Mouse (Mus musculus) cerebellum, postnatal 25 days (tissue): ENCODE measurements around the gene Dbn1.
A peak's percentile ranks its signal among the peaks of the same experiment; 100 is the strongest.
"Not testable (repeated sequence)": the region's sequence is repeated elsewhere in the genome, so short reads cannot be mapped to it uniquely, and the experiment has no call there.

Source experiments
- DNase-seq, 2 experiments: peaks; one replicate each; pipeline ENCODE4 v3.0.0; 2021; ENCODE audit warnings: mixed read lengths in 2 of 2

Gene Dbn1

DNA sequence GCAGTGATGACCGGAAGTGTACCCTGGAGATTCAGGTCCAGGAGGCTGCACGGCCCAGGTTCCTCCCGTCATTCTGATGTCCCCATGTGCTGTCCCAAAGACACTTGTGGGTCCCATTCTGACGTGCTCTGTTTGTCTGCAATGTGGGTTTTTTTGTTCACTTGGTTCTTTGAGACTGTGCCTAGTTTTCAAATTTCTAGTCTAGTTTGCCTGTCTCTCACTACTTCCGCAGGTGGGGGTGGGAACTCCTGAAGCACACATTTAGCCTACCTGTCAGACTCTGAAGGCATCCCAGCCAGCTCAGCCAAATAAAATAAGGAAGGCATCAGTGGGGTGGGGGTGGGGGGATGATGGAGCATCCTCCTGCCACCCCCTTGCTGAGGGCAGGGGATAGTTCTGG is 39.8 kb downstream of the Dbn1 start:
- no peak for DNase-seq

DNA sequence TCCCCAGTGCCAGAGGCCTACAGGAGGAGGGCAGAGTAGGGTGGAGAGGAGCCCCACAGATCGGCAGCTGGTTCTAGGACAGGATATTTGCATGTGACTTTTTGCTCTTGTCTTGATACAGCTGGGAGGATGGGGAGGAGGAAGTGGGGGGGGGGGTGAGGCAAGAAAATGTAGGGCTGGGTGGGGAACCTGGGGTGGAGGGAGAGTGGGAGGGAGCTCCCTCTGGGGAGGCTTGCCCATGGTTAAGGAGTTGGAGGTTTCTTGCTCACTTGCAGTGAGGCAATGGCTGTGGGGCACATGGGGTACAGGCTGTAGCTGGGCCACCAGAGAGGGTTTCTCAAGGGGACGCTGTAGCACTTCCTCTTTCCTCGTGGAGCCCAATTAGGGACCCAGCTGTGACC is 40.4 kb downstream of the Dbn1 start:
- no peak for DNase-seq

DNA sequence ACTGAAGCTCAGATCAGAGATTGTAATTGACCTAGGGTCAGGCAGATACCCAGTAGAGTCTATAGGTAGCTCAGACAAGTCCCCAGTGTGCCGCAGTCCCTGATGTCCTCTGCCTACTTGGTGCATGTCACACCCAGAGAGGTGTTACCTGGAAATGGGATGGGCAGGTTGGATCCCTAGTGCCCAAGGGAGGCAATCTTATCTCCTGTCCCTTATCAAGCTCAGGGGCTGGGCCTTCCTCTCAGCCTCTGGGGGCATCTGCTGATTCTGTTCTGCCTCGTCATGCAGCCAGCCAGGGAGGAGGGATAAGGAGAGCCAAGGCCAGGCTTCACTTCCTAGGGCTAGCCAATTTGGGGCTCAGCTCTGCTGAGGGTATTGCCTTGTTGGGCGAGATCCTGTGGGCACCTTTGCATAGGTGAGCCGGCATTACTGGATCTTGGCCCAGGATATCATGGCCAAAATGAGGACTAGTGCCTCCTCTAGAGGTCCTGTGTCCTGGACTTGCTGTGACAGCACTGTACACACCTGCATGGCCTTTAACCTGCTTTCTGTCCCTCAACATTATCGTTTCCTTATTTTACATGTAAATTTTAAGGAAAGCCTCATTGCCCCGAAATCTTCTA is 41.3 kb downstream of the Dbn1 start:
- no peak for DNase-seq

DNA sequence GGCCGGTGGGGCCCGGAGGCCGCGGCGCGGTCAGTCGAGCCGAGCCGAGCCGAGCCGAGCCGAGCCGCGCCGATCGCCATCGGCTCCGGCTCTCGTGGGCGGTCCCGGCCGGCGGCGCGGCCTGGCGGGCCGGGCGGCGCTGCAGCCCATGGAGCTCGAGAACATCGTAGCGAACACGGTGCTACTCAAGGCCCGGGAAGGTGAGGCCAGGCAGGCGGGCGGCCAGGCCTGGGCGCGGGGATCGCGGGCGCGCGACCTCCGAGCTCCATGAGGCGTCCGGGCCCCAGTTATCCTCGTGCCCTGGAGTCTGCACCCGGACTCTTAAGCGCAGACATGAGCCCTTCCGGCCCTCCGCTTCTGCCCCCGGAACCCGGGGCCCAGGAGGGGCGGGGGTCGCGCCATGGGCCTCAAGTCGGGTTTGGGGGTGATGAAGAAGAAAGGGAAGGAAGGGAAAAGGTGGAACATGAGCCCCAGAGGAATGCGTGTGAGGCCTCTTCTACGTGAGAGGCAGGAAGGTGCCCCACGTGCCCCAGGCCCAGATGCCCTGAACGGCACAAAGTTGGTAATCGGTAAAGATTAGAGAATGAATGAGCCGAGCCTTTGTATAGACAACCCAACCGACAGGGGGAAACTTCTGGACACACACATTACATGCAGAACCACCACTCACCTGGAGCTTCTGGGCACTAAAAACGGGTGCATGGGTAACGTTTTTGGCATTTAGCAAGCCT is 42.4 kb downstream of the Dbn1 start:
- no peak for DNase-seq

DNA sequence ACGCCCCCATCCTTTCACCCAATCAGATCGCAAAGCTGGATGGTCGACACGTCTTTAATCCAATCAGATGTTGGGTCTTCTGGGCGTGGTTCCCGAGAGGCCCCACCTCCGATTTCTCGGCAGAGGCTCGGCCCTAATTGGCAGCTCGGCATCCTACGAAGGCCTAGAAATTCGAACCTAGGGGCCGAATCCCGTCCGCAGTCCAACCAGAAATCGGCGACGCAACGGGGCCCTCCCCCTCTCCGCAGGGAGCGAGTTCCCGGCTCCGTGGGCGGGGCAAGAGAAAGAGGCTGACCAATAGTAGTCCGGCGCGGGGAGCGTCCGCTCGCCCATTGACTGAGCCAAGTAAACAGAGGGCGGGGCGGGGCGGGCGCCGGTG is 43.0 kb downstream of the Dbn1 start, which contains the start of gene Grk6:
Gene Grk6, plus strand, starts transcription at position 136 of the 379 bp plus-strand sequence.
- peak; percentile 99 for DNase-seq

DNA sequence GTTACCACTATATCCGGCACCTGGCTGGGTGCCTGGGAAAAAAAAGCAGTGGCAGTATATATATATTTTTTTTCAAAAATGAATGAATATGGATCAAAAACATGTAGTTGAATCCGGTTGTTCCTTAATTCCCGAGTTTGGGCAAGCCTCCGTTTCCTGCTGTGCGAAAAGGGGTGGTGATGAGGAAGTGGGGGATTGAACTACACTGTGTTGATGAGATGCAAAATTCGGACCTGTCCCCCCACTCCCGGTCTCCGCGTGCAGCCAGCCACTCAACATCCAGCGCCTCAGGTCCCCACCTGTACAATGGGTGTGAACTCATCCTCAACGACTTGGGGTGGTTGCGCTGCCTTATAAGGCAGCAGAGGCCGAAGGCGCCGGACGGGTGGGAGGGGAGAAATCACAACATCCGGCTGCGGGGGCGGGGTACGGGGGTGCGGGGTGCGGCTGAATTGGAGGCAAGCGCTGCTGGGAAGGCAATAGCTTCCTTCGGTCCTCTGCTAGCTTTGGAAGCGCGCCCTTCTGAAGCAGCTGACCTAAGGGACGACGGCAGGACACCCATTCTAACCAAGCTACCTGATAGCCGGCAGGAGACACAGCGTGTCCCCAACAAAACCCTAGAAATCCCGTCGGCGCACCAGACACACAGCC is 43.5 kb downstream of the Dbn1 start:
- no peak for DNase-seq

DNA sequence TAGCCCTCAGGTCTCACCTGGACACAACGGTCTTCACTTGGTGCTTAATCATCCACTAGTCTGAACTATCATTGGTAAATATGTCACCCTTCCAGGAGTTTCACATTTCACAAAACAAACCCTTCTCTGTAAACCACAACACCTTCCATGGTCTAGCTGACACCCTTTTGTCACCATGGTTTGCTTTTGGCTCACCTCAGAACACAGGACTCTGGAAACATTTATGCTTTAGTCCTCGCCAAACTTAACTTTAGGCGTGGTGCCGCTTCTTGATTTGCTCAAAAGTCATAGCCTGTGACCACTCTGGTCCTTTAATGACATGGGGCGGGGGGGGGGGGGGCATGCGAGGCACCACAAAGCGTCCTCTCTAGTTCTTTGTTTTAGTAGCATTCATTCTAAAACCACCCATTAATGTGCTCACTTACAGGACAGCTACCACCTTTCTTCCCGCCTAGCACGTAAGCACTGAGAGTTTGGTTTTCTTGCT is 44.1 kb downstream of the Dbn1 start:
- DNase-seq, result no peak

DNA sequence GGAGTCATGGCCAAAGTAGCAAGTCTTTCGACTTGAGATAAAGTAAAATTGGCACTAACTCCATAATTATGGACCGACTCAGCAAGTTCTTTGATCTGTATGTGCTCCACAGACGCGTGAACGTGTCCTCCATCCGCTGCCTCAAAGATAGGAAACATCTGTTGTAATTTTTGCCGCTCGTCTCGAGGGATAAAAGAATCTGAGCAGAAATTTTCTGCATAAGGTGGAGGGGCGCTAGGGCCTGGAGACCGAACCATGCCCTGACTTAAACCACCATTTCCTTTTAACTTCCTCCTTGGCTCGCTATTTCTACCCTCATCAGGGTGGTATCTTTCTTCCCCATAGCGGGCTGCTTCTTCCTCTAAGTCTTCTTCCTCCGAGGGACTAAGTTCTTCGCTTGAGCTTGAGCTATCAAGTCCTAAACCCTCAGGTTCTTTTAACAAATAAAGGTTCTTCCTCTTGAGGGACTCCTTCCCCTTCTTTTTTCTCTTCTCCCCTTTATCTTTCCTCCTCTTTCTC is 50.7 kb downstream of the Dbn1 start:
- DNase-seq, result not testable (repeated sequence)

DNA sequence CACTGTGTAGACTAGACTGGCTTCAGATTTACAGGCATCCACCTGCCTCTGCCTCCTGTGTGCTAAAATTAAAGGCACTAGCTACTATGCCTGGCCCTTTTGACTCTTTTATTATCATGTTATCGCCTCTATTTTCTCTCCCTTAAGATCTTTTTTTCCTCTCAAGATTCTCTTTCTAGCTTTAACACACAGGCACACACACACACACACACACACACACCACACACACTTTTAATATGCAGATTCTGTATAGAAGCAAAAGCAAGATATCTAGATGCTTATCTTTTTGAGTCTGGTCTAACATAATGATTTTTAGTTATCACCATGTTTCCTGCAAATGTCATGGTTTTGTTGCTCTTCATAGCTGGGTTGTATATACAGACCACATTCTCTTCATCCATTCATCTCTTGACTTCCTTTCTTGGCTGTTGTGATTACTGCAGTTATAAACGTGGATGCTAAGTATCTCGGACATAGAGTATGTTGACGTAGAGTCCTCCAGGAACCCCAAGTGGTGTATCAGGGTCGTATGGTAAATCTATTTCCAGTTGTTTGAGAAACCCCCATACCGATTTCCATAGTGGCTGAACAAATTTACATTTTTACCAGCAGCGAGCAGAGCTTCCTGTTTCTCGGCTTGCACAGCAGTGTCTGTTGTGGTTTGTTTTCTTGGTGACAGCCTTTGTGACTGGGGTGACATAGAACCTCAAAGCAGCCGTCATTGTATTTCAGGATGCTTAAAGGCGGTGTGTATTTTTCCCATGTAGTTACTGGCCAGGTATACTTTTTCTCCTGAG is 55.8 kb downstream of the Dbn1 start:
- DNase-seq, result no peak

DNA sequence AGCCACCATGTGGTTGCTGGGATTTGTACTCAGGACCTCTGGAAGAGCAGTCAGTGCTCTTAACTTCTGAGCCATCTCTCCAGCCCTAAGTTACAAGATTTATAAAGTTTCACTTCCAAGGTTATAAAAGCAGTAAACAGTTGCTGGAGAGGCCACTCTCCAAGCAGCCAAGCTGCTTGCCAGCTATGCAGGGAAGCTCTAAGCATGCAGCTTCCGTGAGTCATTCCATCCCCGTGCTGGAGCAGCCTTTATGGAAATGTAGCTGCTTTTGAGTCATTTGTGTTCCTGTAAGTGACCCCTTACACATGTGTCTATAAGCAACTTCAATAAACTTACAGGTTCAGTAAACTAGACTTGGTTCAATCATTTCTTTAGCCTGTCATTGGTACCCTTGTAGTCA is 57.3 kb downstream of the Dbn1 start:
- no peak for DNase-seq

DNA sequence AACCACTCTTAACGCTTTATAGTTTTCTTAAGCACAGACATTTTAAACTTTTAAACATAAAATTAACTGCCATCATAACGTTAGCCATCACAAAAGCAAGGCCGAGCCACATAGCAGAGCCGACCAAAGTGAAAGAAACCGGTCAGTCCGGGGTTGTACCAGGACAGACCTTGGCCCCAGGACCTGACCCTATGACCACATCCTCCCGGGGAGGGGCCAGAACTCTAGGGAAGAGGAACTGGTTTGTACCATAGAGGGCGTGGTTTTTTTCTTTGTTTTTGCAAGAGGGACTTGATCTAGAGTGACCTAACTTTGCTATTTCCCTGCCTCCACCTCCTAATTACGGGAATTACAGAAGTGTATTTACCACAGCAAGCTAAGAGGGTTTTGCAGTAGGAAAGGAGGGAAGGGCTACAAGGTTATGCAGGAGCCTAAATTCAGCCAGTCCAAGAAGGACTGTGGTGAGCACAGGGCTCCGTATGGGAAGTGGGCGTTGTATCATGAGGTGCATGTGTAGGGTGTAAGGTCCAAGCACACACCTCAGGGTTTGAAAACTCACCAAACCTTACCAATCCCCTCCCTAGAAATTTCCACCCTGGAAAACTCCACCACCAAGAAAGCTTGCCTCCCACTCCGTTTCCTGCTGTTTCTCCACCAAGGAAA is 58.6 kb downstream of the Dbn1 start:
- no peak for DNase-seq

DNA sequence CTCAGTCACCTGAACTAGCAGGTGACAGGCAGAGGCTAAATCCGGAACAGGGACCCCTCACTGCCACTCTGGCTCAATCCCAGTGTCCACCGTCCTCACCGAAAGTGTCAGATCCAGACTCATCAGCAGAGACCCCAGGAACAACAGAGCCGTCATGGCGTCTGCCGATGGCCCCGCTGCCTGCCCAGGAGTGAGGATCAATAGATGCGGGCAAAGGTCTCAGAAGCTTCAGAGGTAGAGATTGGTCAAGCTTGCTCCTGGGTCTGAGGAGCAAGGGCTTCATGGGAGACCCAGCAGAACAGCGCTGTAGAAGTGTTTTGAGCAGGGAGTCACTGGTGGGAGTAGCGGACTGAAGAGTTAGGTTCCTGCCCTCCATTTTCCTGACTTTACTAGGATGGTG is 61.3 kb downstream of the Dbn1 start, which contains the start of gene F12:
Gene F12, minus strand, starts transcription at position 181 of the 400 bp plus-strand sequence.
- DNase-seq, result no peak
